Mouse (Mus musculus): Measurements from ENCODE around the gene Helz.

DNA sequence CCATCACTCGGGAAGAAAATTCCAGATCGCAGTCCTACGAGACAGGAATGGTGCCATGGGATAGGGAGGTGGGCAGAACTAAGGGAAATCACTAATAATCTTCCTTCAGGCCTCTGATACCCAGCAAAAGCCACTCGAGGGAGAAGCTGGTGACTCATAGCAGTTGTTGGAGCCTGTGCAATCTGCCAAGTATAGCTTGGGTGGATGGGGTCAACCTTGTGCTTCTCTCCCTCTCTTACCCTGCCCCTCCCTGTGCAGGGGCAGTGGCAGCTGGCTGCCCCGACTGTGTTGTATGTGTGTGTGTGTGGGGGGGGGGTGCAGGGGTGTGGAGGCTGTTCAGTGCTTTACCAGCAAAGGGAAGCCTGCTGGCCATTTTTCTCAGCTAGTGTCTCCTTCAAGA lies 183.8 kb downstream of the Helz start:
- TF ChIP-seq CTCF (IDR thresholded peaks at IDR 0.05; ENCODE audit: insufficient read depth, low read depth, low read length): no peak
- TF ChIP-seq POLR2A (IDR thresholded peaks at IDR 0.05; ENCODE audit: insufficient read depth, low read depth, low read length): no peak
